ENCODE assay signal across 24 mouse cellular contexts in the genomic region with DNA sequence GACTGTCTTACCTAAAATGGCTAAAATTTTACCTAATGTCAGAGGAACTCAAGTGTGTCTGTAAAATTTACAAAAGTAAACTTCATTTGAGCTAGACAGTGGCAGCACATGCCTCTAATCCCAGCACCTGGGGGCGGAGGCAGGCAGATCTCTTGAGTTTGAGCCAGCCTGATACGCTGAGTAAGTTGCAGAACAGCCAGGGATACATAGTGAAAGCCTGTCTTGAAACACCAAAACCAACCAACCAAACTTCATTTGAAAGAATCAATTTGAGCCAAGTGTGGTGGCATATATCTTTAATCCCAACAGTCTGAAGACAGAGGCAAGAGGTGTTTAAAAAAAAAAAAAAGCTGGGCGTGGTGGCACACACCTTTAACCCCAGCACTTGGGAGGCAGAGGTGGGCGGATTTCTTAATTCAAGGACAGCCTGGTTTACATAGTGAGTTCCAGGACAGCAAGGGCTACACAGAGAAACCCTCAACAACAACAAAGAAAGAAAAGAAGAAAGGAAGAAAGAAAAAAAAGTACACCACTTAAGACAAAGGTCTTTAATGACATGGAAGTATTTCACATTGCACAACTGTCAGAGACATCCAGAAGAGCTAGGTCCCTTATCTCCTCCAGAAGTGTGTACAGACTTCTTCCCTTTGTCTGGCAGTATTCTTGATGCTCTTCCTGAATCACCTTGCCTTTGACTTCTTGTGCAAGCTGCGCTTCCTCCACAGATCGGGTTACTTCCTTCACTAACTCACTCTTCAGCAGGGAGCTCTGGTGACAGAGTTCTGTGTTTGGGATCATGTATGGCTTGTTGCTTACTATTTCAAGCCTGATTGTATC. TPM values are rescaled to one million over a fixed set of nuclear protein-coding genes. Genes with fewer than 3 reads are reported as not detected.
DNase-seq lines count a peak whose midpoint lies in the region; ATAC-seq and TF ChIP-seq lines count a peak whose summit lies in the region.
"Had no signal": no experiment of that assay in that cellular context is flagged by ENCODE, and none has a peak within 500 bp of the region (broad histone marks: within the 10 kb centered on the region; RNA-seq: fewer than 3 reads in every experiment).

No protein-coding gene starts in this region.

- no peaks in the 10 kb centered on the region for H3K27me3 ChIP-seq in CH12.LX (replicated peaks)
- H3K27me3 ChIP-seq: heart, embryonic 13.5 days; hindbrain, embryonic 12.5 days had no signal

- TF ChIP-seq RAD21 in CH12.LX (IDR thresholded peaks at IDR 0.05; ENCODE audit: low read depth, low read length), result no peak

- 0 out of 2 replicates have a peak, but pooled peaks cover 2% of the 10 kb centered on the region for H3K79me2 ChIP-seq in CH12.LX (replicated peaks; ENCODE audit: control insufficient read depth, extremely low read depth, insufficient read depth, poor library complexity, severe bottlenecking)

- in situ Hi-C loops in CH12.LX (cut with MboI; ENCODE audit: low pct_ligation_motif_present, low pct_unique_long_range_greater_than_20kb, low sequenced_read_pairs), result loop anchor here (25.0 kb wide), 1 partner anchor 631 kb away; no protein-coding TSS in a partner anchor

- no peaks in the 10 kb centered on the region for H3K9me3 ChIP-seq in CH12.LX (replicated peaks; ENCODE audit: low read length)
- H3K9me3 ChIP-seq: embryonic facial prominence, embryonic 10.5 days; forebrain, embryonic 10.5 days; heart, embryonic 13.5 days; hindbrain, embryonic 12.5 days had no signal

- DNase-seq in right cerebral cortex, adult 18-20 months, result peak; percentile 3
- DNase-seq in right cerebral cortex, postnatal 4 days, result no peak
- DNase-seq in CH12.LX (ENCODE audit: extremely low read depth), result no peak
- peak; percentile 39 for DNase-seq in MEL-GATA-1-ER (ENCODE audit: extremely low read depth, low read depth)
- DNase-seq in heart, postnatal 14 days, result no peak
- no peak for DNase-seq in ovary, postnatal 14 days (ENCODE audit: low spot score)
- DNase-seq: adrenal gland, adult 8-10 months; adrenal gland, postnatal 36 days; B cell, adult 2 months; cerebellum, adult 11 months; cerebellum, adult 8-10 months; cerebellum, postnatal 36 days; gastrocnemius, postnatal 36 days; heart, postnatal 4 days; kidney, adult 11 months had no signal

- no peak overlapping the region for H3K9ac ChIP-seq in CH12.LX (ENCODE audit: insufficient read depth, low read depth)
- H3K9ac ChIP-seq: heart, embryonic 13.5 days; hindbrain, embryonic 12.5 days had no signal

- H3K4me3 ChIP-seq in CH12.LX (replicated peaks in 1 of 3; ENCODE audit: low read depth in 2 of 3, low read length in 2 of 3, poor library complexity in 1 of 3), result no peak overlapping the region
- H3K4me3 ChIP-seq: embryonic facial prominence, embryonic 10.5 days; forebrain, embryonic 10.5 days; heart, embryonic 13.5 days; hindbrain, embryonic 12.5 days had no signal

- dilution Hi-C loops in CH12.LX (cut with MboI; ENCODE audit: extremely low pct_ligation_motif_present, extremely low pct_unique_long_range_greater_than_20kb, low sequenced_read_pairs), result no loop called here

- TF ChIP-seq POLR2A in CH12.LX (IDR thresholded peaks at IDR 0.05; ENCODE audit: low read depth, low read length), result 0 out of 2 replicates have a peak, but pooled peaks have one; percentile 21

- no peaks in the 10 kb centered on the region for H3K4me1 ChIP-seq in CH12.LX (ENCODE audit: control insufficient read depth in 1 of 2, insufficient read depth in 2 of 2)
- H3K4me1 ChIP-seq: embryonic facial prominence, embryonic 10.5 days; forebrain, embryonic 10.5 days; heart, embryonic 13.5 days; hindbrain, embryonic 12.5 days had no signal

- TF ChIP-seq EP300 in CH12.LX (IDR thresholded peaks at IDR 0.05; ENCODE audit: low read length), result no peak

- no peak overlapping the region for H3K27ac ChIP-seq in CH12.LX (ENCODE audit: insufficient read depth, low read depth)
- H3K27ac ChIP-seq: embryonic facial prominence, embryonic 10.5 days; forebrain, embryonic 10.5 days; heart, embryonic 13.5 days; hindbrain, embryonic 12.5 days had no signal

- H3K4me2 ChIP-seq in CH12.LX (ENCODE audit: insufficient read depth, low read depth, poor library complexity, severe bottlenecking), result no peak overlapping the region
- H3K4me2 ChIP-seq: heart, embryonic 13.5 days; hindbrain, embryonic 12.5 days had no signal

- H3K36me3 ChIP-seq in CH12.LX (replicated peaks in 1 of 2; ENCODE audit: control insufficient read depth in 1 of 2, insufficient read depth in 1 of 2, low read length in 1 of 2), result peaks cover 44 to 78% of the 10 kb centered on the region in 2 experiments

- intact Hi-C loops in heart, postnatal 14 days (cut with DNase I), result no loop called here

- ATAC-seq in granulocyte monocyte progenitor cell, adult 5-6 weeks (replicated peaks; ENCODE audit: poor library complexity, severe bottlenecking), result 0 out of 2 replicates have a peak, but pooled peaks have one; percentile 12
- ATAC-seq: CD4-positive, CD25-positive, alpha-beta regulatory T cell, adult 4 months; forebrain, embryonic 14.5 days; hindbrain, embryonic 16.5 days; inflammation-experienced regulatory T-cells, adult 6 months had no signal

- TF ChIP-seq CTCF in CH12.LX (conservative IDR thresholded peaks at IDR 0.05 in 1 of 2, IDR thresholded peaks at IDR 0.05 in 1 of 2; ENCODE audit: low read depth in 2 of 2, low read length in 2 of 2), result no peak

TF ChIP-seq in CH12.LX, 34 proteins besides CTCF, POLR2A, EP300 and RAD21:
- no peak for TF ChIP-seq USF1 (IDR thresholded peaks at IDR 0.05; ENCODE audit: low read depth, low read length)
- no peak for TF ChIP-seq POLR2AphosphoS2 (IDR thresholded peaks at IDR 0.05; ENCODE audit: low read depth, low read length)
- no peak for TF ChIP-seq ZNF384 (IDR thresholded peaks at IDR 0.05; ENCODE audit: low read depth, low read length)
- TF ChIP-seq MYC (IDR thresholded peaks at IDR 0.05; ENCODE audit: low read depth, low read length), result no peak
- TF ChIP-seq UBTF (IDR thresholded peaks at IDR 0.05; ENCODE audit: low read depth, low read length), result no peak
- TF ChIP-seq CHD2 (IDR thresholded peaks at IDR 0.05; ENCODE audit: low read length), result no peak
- TF ChIP-seq JUND (conservative IDR thresholded peaks at IDR 0.05; ENCODE audit: low read depth, low read length), result no peak
- no peak for TF ChIP-seq BHLHE40 (IDR thresholded peaks at IDR 0.05; ENCODE audit: low read depth, low read length)
- TF ChIP-seq GABPA (IDR thresholded peaks at IDR 0.05; ENCODE audit: insufficient replicate concordance, low read depth, low read length), result no peak
- TF ChIP-seq MXI1 (IDR thresholded peaks at IDR 0.05; ENCODE audit: low read depth, low read length), result no peak
TF ChIP-seq in CH12.LX: peak in this region for 0.

RNA-seq across cellular contexts. Expression of gene Tipin, which starts 25.3 kb away (rescaled TPM):
- total RNA-seq in CH12.LX (2012; rRNA removed) (179 and 248 TPM in 2 replicates), CH12.LX (2014; rRNA removed) (443 and 624 TPM in 2 replicates)
- 204 and 235 TPM in 2 replicates for polyA plus RNA-seq in CH12.LX (2012; ENCODE audit: insufficient read length, low read depth)
- total RNA-seq in granulocyte monocyte progenitor cell, adult 5-6 weeks (2014; fragmentation: Nextera tagmentation), result 233 and 243 TPM in 2 replicates
- total RNA-seq in granulocyte monocyte progenitor cell, adult 5-6 weeks (2017), result 318 and 327 TPM in 2 replicates
- total RNA-seq in heart, postnatal 14 days (2021), result 10 to 100 TPM; 11.2 to 12.1 TPM

RNA-seq across cellular contexts. Expression of gene Dis3l, which starts 34.4 kb away (rescaled TPM):
- total RNA-seq in CH12.LX (2012; rRNA removed) (8.8 and 9.0 TPM in 2 replicates), CH12.LX (2014; rRNA removed) (6.6 and 6.8 TPM in 2 replicates)
- 9.5 and 9.6 TPM in 2 replicates for polyA plus RNA-seq in CH12.LX (2012; ENCODE audit: insufficient read length, low read depth)
- 13.6 and 16.7 TPM in 2 replicates for total RNA-seq in granulocyte monocyte progenitor cell, adult 5-6 weeks (2014; fragmentation: Nextera tagmentation)
- total RNA-seq in granulocyte monocyte progenitor cell, adult 5-6 weeks (2017), result 17.3 and 18.1 TPM in 2 replicates
- 10 to 100 TPM; 22.6 to 25.1 TPM for total RNA-seq in heart, postnatal 14 days (2021)

RNA-seq across cellular contexts. Expression of gene Map2k1, which starts 53.3 kb away (rescaled TPM):
- total RNA-seq in CH12.LX (2012; rRNA removed) (53.0 and 74.0 TPM in 2 replicates), CH12.LX (2014; rRNA removed) (118 and 122 TPM in 2 replicates)
- polyA plus RNA-seq in CH12.LX (2012; ENCODE audit: insufficient read length, low read depth), result 54.9 and 56.3 TPM in 2 replicates
- 24.8 and 45.6 TPM in 2 replicates for total RNA-seq in granulocyte monocyte progenitor cell, adult 5-6 weeks (2014; fragmentation: Nextera tagmentation)
- total RNA-seq in granulocyte monocyte progenitor cell, adult 5-6 weeks (2017), result 55.0 and 56.5 TPM in 2 replicates
- total RNA-seq in heart, postnatal 14 days (2021), result 10 to 100 TPM; 50.0 to 52.9 TPM

Comparison
In these comparisons a context has a peak if more than half of its experiments do, and no peak if none do; other contexts are left out.
1. DNase-seq: peak in right cerebral cortex, adult 18-20 months (single experiment) and MEL-GATA-1-ER (single experiment); none in right cerebral cortex, postnatal 4 days (single experiment), CH12.LX (single experiment), heart, postnatal 14 days (0 of 2) and ovary, postnatal 14 days (single experiment).
2. RNA of gene Tipin, which starts 25.3 kb away (total RNA-seq): 179 to 624 TPM in CH12.LX and 233 to 327 TPM in granulocyte monocyte progenitor cell, adult 5-6 weeks; 11.2 to 12.1 TPM in heart, postnatal 14 days; every median in the first group is over 10 times any median in the second.